Mouse (Mus musculus) left cerebral cortex, postnatal 25 days (tissue): ENCODE measurements around the gene Nfil3. TPM values are rescaled to one million over a fixed set of nuclear protein-coding genes. Genes with fewer than 3 reads are reported as not detected.

Experiments
- DNase-seq, 2 experiments: peaks; one replicate each; pipeline ENCODE4 v3.0.0; 2022; ENCODE audit warnings: low spot score in 2 of 2, mixed read lengths in 1 of 2
- intact Hi-C: fragments of 180-260 bp; cut with DNase I; formaldehyde crosslinking; loops from one replicate; pipeline ENCODE4 v1.15.1; 2025
- total RNA-seq, 2 experiments: library from RNA; stranded (reverse); gene quantifications; 2 replicates each; pipeline ENCODE4 v1.2.3; 2021

Nfil3 gene
- total RNA-seq, 2 experiments from 2014 or later: 14.4 to 20.8 TPM

DNA sequence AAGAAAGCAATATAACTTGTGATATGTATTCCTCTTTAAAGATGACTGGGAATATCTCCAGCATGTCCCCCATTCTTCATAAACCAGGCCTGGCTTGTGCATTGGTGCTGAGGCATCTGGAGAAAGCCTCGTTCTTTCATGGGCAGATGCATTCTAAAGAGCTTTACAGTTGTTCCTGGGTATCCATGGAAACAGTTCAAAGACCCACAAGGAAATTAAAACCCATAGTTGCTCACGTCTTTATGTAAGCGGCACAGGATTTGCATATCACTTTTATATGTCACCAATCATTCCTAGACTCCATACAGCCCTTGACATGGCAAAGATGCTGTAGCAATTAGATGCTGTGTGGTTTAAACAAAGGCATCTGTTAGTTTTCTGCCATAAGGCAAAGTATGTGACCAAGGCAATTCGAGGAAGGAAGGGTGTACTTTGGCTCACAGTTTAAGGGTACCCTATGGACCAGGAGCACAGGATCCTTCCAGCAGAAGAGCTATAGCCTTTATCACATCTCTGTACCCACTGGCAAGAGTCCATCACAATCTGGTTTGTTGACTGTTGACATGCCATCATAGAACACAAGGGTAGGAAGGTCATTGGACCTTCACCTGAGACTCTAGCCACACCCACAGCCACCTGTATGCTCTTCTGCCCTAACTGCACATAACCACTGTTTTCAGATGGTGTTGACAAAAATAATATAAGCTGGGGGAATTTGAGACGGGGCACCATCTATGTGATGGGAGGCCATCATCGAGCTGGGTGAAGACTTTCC is 26.9 kb downstream of the Nfil3 start:
- no peak for DNase-seq
- intact Hi-C loops: no loop called here

DNA sequence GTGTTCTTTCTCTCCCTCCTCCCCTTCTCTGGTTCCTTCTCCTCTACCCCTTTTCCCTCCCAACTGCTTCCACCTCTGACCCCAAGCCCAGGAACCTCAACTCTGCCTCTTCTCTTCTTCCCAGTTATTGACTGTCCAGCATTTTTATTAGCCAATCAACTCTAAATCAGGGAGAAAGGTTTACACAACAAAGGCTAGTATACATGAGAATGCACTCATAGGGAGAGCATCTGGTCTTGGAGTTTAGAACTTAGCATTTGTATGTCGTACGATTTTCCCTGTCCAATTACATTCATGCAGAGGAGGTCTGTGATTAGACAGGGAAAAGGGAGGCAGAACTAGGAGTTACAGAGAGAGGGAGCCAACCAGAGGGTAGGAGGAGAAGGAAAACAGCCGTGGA is 31.7 kb downstream of the Nfil3 start:
- DNase-seq: no peak
- intact Hi-C loops: no loop called here

DNA sequence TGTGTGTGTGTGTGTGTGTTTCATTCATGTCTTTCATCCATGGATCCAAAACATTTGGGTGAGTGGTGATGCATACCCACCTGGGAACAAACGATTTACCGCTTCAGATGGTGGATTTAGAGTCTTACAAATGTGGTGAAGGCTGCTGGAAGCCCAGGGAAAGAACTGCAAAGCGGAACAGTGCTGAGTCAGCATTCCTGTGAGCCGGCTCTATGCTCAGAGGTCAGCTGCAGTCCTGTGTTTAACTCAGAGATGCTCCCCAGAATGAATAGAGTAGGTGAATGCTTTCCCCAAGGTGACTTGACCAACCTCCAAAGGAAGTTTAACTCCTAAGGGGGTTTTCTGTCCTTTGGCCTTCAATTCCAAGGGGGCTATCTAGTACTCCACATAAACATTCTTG is 33.3 kb downstream of the Nfil3 start:
- intact Hi-C loops: no loop called here
- DNase-seq: no peak

DNA sequence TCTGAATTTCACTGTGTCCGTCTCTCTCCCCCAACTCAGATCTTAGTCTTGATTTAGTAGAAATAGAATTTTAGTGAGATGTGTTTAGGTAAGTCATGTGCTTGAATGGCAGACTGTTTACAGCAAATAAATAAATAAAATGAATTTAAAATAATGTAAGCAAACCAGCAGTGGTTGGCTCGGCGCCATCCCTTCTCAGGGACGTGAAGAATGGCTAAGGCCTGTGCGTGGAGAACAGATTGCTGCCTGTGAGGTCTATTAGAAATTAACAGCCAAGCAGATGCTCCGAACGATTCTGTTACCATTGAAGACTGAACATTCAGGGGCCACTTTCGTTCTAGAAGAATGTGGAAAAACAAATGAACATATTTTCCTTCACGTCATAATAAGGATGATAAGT is 35.1 kb downstream of the Nfil3 start:
- intact Hi-C loops: loop anchor here (1.0 kb wide), 1 partner anchor 34 kb away; no protein-coding TSS in a partner anchor
- DNase-seq: no peak

DNA sequence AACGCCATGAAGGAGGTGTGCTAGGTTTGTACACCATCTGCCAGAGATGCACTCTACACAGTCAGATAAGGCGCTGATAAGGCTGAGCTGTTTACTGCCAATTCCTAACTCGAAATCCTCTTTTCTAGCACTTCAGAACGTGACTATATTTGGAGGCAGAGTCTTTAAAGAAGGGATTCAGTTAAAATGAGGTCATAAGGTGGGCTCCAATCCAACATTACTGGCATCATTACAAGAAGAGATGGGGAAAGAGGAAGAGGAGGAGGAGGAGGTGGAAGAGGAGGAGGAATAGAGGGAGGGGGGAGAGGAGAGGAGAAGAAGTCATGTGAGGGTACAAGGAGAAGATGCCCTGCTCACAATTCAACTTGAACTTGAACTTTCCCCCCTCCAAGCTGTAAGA is 36.8 kb downstream of the Nfil3 start:
- no peak for DNase-seq
- intact Hi-C loops: no loop called here

DNA sequence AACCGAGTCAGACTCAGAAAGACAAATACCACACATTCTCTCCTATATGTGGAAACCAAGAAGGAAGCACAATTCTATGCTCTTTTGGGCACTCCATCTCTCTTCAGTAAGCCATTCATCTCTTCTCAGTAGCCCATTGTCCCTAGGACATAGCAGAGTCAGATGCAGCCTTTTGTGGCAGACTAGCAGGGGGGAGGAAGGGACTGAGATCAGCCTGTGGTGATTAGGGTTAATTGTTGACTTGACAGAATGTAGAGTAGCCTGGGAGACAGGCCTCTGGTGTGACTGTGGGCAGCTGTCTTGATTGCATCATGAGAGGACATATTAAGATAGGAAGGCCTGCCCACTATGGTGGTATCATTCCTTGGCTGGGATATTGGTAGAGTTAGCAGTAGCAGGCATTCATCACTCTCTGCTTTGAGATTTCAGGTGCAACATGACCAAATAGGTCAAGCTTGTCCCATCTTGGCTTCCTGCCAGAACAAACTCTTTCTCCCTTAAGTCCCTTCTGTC is 37.9 kb downstream of the Nfil3 start:
- intact Hi-C loops: no loop called here
- no peak for DNase-seq

DNA sequence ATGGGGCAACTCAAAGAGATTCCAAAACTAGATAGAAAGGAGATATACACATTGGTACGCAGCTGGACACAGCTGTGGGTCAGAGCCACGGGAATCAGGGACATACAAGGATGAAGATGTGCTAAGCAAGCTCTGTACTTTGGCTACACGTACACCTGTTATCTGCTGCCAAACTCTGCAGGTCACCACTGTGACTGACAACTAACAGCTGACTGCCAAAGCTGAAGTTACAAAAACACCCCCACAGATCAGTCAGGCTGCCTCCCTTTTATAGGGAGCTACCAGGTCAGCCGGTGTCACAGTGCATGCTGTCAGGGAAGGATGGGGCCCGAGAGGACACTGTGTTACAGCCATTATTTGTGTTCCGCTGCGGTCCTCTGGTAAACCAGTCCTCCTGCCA is 39.9 kb downstream of the Nfil3 start:
- no peak for DNase-seq
- intact Hi-C loops: no loop called here

DNA sequence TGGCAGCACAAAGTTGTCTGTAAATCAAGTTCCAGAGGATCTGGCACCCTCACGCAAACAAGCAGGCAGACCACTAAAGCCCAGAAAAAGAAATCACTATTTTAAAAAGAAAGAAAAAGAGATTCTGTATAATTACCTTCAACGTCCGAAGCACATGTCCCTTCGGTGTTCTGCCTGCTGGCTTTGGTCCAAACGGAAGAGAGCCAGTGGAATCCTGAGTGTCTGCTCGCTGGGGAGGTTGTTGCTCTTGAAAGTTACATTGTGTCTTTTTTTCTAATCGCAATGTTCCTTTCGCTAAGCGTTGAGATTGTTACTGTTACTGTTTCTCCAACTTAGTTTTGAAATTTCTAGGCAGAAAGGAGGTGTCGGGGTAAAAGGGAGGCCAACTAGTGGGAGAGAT is 50.3 kb downstream of the Nfil3 start:
- intact Hi-C loops: no loop called here
- no peak for DNase-seq

DNA sequence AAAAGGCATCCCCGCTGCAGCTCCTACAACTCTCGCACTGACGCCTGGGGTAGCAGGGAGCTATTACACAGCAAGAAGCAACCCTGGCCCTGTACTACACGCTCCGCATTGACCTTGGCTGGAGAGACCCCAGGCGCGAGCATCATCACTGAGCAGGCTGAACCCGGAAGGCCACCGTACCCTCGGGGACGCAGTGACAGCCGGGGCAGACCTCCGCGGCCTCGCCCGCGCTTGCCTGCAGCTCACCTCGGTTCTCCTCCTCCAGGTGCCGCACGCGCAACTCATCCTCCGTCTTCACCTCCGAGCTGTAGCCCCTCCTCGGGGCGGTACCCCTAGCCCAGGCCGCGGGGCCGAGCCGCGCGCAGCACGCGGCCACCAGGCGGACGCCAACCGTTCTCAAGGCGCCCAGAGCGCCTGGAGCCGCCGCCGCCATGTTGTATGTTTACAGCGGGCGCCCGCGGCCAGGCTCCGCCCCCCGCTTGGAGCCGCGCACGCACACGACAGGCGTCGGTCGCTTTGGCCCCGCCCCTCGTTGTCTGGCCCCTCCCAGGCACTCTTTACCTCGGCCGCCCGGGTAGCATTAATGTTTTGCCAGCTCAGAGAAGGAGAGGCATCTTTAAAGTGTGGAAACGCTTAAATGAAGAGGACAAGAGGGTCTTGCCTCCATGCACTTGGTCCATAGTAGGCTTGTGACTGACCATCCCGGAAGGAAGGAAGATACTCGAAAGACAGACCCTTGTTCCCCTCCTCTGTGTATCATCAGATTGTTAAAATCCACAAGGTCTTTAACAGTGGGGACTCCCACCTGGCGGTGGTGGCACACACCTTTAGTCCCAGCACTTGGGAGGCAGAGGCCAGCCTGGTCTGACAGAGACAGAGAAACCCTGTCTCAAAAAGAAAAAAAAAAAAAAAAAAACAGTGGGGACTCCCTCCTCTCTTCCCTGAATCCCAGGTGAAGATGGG is 51.4 kb downstream of the Nfil3 start, which contains the start of gene Auh:
Gene Auh, minus strand, starts transcription at position 473 of the 963 bp plus-strand sequence.
- peak; percentile 80 to 81 for DNase-seq
- intact Hi-C loops: loop anchor here (1.0 to 5.0 kb wide), 2 partner anchors 52 to 112 kb away; partner anchors contain the start of gene Nfil3

DNA sequence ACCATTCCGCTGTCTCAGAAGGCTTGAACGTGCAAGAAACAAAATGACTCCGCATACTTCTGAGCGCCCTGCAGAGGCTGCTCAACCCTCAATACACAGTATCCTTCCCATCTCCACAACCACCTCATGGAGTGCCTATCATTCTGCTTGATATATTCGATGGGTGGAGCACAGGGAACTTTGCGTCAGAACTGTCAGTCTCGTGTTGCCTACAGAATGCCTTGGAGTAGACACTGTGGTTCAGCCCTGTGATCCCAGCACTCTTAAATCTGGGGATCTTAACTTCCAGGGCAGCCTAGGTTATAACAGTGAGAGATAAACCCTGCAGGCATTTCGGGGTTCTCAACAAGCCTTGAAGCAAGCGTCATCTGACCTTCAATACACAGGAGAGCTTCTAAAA is 52.5 kb downstream of the Nfil3 start:
- peak; percentile 23 to 69 for DNase-seq
- intact Hi-C loops: loop anchor here (5.0 kb wide), 1 partner anchor 111 kb away; no protein-coding TSS in a partner anchor

DNA sequence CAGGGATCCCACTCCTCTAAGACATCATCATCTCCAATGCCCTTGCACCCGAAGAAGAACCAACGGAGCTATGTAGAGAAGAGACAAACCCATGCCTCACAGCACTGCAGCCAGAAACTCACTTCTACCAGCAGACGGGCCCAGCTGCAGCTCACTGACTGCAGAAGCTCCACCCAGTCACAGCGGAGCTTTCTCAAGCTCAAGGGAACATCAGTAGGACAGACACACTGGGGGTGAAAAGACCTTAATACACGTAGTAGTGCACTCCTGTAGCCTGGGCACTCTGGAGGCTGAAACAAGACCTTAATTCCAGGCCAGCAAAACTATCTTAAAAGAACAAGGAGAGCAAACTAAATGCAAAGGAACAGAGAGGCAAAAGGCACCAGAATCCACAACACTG is 56.4 kb downstream of the Nfil3 start:
- DNase-seq: no peak
- intact Hi-C loops: no loop called here

DNA sequence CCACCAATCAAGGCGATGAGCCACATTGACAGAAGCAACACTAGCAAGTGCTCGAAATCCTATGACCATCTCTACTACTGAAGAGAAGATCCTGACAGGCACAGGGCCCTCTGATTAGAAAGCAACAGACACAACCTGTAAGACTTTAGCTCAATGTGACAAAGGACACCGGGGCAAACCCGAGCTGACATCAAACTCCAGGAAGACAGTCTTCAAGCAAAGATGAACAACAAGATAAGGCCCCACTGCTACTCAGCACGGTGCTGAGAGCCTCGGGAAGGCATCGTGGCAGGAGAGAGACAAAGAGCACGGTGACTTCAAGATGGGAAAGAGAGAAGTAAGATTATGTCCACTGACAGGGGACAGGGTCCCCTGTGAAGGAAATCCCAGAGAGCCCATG is 58.9 kb downstream of the Nfil3 start:
- DNase-seq: no peak
- intact Hi-C loops: no loop called here

DNA sequence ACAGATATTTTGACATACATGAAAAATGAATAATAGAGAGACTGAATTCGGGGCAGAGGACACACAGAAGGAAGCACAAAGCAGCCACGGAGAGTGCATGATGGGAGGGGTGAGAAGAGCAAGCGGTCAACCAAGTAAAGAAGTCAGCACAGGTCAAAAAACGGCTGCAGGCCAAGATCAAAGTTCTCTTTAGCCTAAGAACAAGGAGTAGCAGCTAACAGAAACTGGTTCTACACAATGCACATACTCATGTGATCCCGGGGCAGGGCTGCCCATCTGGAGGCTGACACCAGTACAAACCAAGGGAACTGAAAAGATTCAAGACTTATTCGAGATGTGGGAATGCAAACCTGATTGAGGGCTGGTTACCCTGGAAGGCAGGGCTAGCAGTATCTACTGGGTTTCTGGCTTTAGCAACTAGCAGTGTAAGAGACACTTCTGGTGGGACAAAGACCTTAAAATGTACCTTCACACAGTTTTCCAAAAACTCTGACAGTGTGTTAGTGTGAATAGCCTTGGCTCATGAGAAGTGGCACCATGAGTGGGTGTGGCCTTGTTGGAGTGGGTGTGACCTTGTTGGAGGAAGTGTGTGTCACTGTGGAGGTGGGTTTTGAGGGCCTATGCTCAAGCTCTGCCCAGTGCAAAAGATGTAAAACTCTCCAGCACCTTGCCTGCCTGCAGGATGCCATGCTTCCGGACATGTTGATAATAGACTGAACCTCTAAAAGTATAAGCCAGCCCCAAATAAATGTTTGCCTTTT is 59.6 kb downstream of the Nfil3 start:
- no peak for DNase-seq
- intact Hi-C loops: no loop called here

DNA sequence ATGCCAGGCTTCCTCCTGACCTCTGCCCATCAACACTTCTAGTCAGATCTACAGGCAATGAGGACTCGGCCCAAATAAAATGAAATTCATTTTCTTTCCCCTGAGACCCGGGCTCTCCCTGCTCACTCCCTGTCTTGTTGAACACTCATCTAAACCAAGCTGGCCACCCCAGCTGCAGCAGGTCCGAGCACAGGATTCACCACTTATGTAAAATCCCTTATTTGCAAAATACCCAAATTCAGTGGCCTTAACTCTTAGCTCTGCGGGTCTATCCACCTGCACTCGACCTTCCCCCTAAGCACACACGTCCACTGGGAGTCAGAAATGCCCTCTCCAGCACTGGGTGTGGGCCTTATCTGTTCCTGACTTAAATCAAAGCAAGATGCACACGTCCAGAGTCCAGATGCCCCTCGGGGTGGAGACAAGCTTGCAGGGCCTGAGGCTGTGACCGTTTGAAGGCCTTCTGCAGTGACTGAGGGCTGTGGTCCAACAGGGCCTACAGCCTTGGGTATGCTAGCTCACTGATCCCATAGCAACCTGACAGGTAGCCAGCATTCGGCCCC is 61.0 kb downstream of the Nfil3 start:
- DNase-seq: no peak
- intact Hi-C loops: loop anchor here (10.0 kb wide), 1 partner anchor 175 kb away; no protein-coding TSS in a partner anchor

DNA sequence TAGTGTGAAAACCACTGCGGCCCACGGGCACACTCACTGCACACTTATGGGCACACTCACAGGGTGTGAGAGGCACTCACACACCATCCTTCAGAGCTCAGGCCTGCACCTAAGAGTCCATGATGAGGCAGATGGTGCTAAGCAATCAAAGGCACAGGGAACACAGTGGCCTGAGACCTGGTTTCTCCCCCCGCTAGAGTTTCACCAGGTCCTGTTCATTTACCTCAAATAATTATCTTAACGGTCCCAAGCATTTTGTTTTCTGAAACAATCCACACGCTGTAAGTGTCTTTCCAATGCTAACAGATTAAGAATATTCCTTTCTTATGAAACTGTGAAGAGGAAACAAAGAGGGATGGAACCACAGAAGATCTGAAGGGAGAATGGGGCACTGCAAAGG is 62.5 kb downstream of the Nfil3 start:
- DNase-seq: no peak
- intact Hi-C loops: loop anchor here (10.0 kb wide), 1 partner anchor 176 kb away; no protein-coding TSS in a partner anchor
